Mouse (Mus musculus) liver, embryonic 14.5 days (tissue): ENCODE measurements around the gene Ankrd31.

Source experiments
- CTCF ChIP-seq: IDR thresholded peaks from 2 replicates; pipeline ENCODE4 v1.5.1; 2016; ENCODE audit warnings: antibody characterized with exemption, low read depth, control low read depth
- EP300 ChIP-seq: IDR thresholded peaks from 2 replicates; pipeline ENCODE4 v1.6.1; 2016; ENCODE audit warnings: antibody characterized with exemption, low read depth

DNA sequence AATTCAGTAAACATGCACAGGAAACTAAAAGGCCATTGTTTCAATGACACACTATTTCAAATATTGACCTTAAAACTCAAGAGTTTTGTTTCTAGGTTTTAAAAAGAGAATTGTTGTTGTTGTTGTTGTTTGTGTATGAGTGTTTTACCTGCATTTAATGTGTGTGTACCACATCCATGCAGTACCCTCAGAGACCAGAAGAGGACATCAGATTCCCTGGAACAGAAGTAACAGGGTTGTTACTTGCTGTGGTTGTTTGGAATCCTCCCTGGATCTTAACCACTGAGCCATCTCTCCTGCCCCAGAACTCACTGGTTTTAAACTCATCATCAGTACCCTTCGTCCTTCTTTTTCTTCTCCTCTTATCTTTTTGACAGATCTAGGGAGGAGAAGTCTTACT is 105.2 kb downstream of the Ankrd31 start:
- TF ChIP-seq CTCF = peak; percentile 39; the same call in 1 of the 2 replicates
- no peak for TF ChIP-seq EP300
